Mouse (Mus musculus) liver, embryonic 15.5 days (tissue): ENCODE results near the gene Dpy19l2. TPM values are rescaled to one million over a fixed set of nuclear protein-coding genes. Genes with fewer than 3 reads are reported as not detected.

ENCODE experiments used
- ATAC-seq: fragments of 200-750 bp; cut with Nextera tagmentation; 2 replicates; pipeline ENCODE4 v1.8.0; 2017; ENCODE audit warnings: moderate number of reproducible peaks, mild to moderate bottlenecking, moderate library complexity; ENCODE audit not compliant: insufficient read depth
- H3K27ac ChIP-seq: fragments of 300-500 bp; sonication (generic); replicated peaks from 2 replicates; pipeline ENCODE4 v1.5.1; 2015; ENCODE audit warnings: mild to moderate bottlenecking, inconsistent platforms
- H3K27me3 ChIP-seq: fragments of 300-500 bp; sonication (generic); 2 replicates; pipeline ENCODE4 v1.6.1; 2015; ENCODE audit warnings: mild to moderate bottlenecking, inconsistent platforms
- H3K36me3 ChIP-seq: fragments of 300-500 bp; sonication (generic); replicated peaks from 2 replicates; pipeline ENCODE4 v1.6.1; 2015; ENCODE audit warnings: moderate library complexity, mild to moderate bottlenecking, inconsistent platforms
- H3K4me1 ChIP-seq: fragments of 300-500 bp; sonication (generic); replicated peaks from 2 replicates; pipeline ENCODE4 v1.6.1; 2015; ENCODE audit warnings: inconsistent platforms
- H3K4me2 ChIP-seq: fragments of 300-500 bp; sonication (generic); 2 replicates; pipeline ENCODE4 v1.6.1; 2015; ENCODE audit warnings: moderate library complexity, mild to moderate bottlenecking, inconsistent platforms
- H3K4me3 ChIP-seq: fragments of 300-500 bp; sonication (generic); replicated peaks from 2 replicates; pipeline ENCODE4 v1.5.1; 2015; ENCODE audit warnings: mild to moderate bottlenecking, inconsistent platforms
- H3K9ac ChIP-seq: fragments of 300-500 bp; sonication (generic); 2 replicates; pipeline ENCODE4 v1.6.1; 2015; ENCODE audit warnings: moderate library complexity, mild to moderate bottlenecking, inconsistent platforms
- H3K9me3 ChIP-seq: fragments of 300-500 bp; sonication (generic); replicated peaks from 2 replicates; pipeline ENCODE4 v1.6.1; 2016; ENCODE audit warnings: inconsistent platforms
- WGBS: fragments of 180-500 bp; shearing (Covaris S2); methylation state at CpG from one replicate; pipeline ENCODE4 v1.1.7; 2015; ENCODE audit warnings: mixed read lengths; ENCODE audit not compliant: insufficient replicate concordance; 5-methylcytosine and 5-hydroxymethylcytosine counted together
- polyA plus RNA-seq: library from polyadenylated mRNA; unstranded; fragments of >200 nt; fragmentation: Nextera tagmentation; extraction: Ambion mirVana; gene quantifications from 2 replicates; pipeline ENCODE4 v1.2.1, GENCODE M21; 2015

Dpy19l2 gene
- polyA plus RNA-seq, 1 experiment from 2014 or later = 0.09 TPM

- H3K27ac ChIP-seq = no peak overlapping the region
- no peaks in the 10 kb centered on the region for H3K36me3 ChIP-seq
- no peaks in the 10 kb centered on the region for H3K9me3 ChIP-seq
- H3K4me3 ChIP-seq = no peak overlapping the region
- H3K27me3 ChIP-seq = no peaks in the 10 kb centered on the region
- H3K4me1 ChIP-seq = peaks cover 3% of the 10 kb centered on the region; the same call in 1 of the 2 replicates
- no peak overlapping the region for H3K4me2 ChIP-seq
- no peak overlapping the region for H3K9ac ChIP-seq
- ATAC-seq = no peak
- 60% methylated on average over 4 of the region's 4 CpGs for WGBS
These were observed 184.5 kb downstream of the Dpy19l2 start for GRCm38 (mm10) chr9:24511371-24512120.

GRCm38 (mm10) chr9:24508880-24509279 is 187.2 kb downstream of the Dpy19l2 start:
- ATAC-seq = no peak
- H3K4me3 ChIP-seq = no peak overlapping the region
- H3K9ac ChIP-seq = no peak overlapping the region
- H3K27me3 ChIP-seq = no peaks in the 10 kb centered on the region
- peaks cover 14% of the 10 kb centered on the region for H3K4me1 ChIP-seq
- WGBS = 70% methylated on average over 4 of the region's 4 CpGs
- no peak overlapping the region for H3K27ac ChIP-seq
- no peaks in the 10 kb centered on the region for H3K9me3 ChIP-seq
- H3K36me3 ChIP-seq = no peaks in the 10 kb centered on the region
- no peak overlapping the region for H3K4me2 ChIP-seq

Other genes with a start within 250 kb of the Dpy19l2 start
- gene Dpy19l1, start 193.2 kb downstream of the Dpy19l2 start, polyA plus RNA-seq = 12.3 and 13.4 TPM in 2 replicates
- not detected in 2 replicates for gene Cypt4, start 71.1 kb downstream of the Dpy19l2 start, polyA plus RNA-seq
- gene Tbx20, start 78.0 kb upstream of the Dpy19l2 start, polyA plus RNA-seq = 0.38 and 0.61 TPM in 2 replicates